ENCODE assay signal across 8 mouse cellular contexts in the genomic region with DNA sequence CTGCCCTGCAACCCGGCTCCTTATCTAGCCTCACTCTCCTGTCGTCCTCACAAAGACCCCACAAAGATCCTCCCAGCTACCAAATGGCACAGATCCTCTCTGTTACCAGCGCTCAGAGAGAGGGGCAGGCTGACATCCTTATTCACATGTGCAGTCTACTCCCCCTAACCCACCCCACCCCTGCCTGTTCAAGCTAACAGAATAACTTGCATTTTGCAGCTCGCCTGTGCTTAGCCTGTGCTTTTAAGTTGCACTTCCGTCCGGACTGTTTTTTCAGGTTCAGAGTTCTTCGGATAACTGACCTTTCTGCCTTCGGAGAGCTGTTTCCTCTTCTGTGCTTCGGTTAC. TPM values are rescaled to one million over a fixed set of nuclear protein-coding genes. Genes with fewer than 3 reads are reported as not detected.
A peak's percentile ranks its signal among the peaks of the same experiment; 100 is the strongest.
DNase-seq lines count a peak whose midpoint lies in the region; ATAC-seq lines count a peak whose summit lies in the region.

No protein-coding gene starts in this region.

- H3K4me2 ChIP-seq in kidney, embryonic 14.5 days (replicated peaks; ENCODE audit: low read depth, low read length), result peak overlapping the region; percentile 79
- H3K4me2 ChIP-seq in embryonic facial prominence, embryonic 12.5 days (replicated peaks), result peak overlapping the region; percentile 67
- peak overlapping the region; percentile 87 for H3K4me2 ChIP-seq in hindbrain, embryonic 16.5 days (ENCODE audit: low read length)
- peak overlapping the region; percentile 67 for H3K4me2 ChIP-seq in midbrain, embryonic 14.5 days (ENCODE audit: low read length)

- 0 out of 2 replicates have a peak, but pooled peaks cover 12% of the 10 kb centered on the region for H3K4me1 ChIP-seq in kidney, embryonic 14.5 days (ENCODE audit: control insufficient read depth, insufficient read depth, low read length)
- H3K4me1 ChIP-seq in embryonic facial prominence, embryonic 12.5 days, result no peaks in the 10 kb centered on the region
- H3K4me1 ChIP-seq in hindbrain, embryonic 16.5 days (ENCODE audit: control insufficient read depth, insufficient read depth, low read depth, low read length), result peaks cover 7% of the 10 kb centered on the region
- H3K4me1 ChIP-seq in midbrain, embryonic 14.5 days (ENCODE audit: control insufficient read depth, insufficient read depth, low read length), result no peaks in the 10 kb centered on the region

- no peak for ATAC-seq in kidney, embryonic 14.5 days (ENCODE audit: low FRiP score, low TSS enrichment)
- ATAC-seq in embryonic facial prominence, embryonic 12.5 days (ENCODE audit: insufficient number of reproducible peaks, insufficient read depth, low FRiP score, low TSS enrichment), result peak; percentile 68; the same call in 1 of the 2 replicates
- no peak for ATAC-seq in hindbrain, embryonic 16.5 days
- ATAC-seq in midbrain, embryonic 14.5 days (ENCODE audit: low FRiP score, low TSS enrichment), result no peak
- no peak for ATAC-seq in inflammation-experienced regulatory T-cells, adult 6 months

- H3K9me3 ChIP-seq in kidney, embryonic 14.5 days (ENCODE audit: control insufficient read depth, low read length), result no peaks in the 10 kb centered on the region
- no peaks in the 10 kb centered on the region for H3K9me3 ChIP-seq in embryonic facial prominence, embryonic 12.5 days
- no peaks in the 10 kb centered on the region for H3K9me3 ChIP-seq in hindbrain, embryonic 16.5 days (ENCODE audit: control insufficient read depth, low read length)
- no peaks in the 10 kb centered on the region for H3K9me3 ChIP-seq in midbrain, embryonic 14.5 days (ENCODE audit: control insufficient read depth, low read length)

- H3K27ac ChIP-seq in kidney, embryonic 14.5 days (ENCODE audit: low read depth, low read length), result no peak overlapping the region
- H3K27ac ChIP-seq in embryonic facial prominence, embryonic 12.5 days, result no peak overlapping the region
- no peak overlapping the region for H3K27ac ChIP-seq in hindbrain, embryonic 16.5 days (ENCODE audit: low read depth, low read length)
- H3K27ac ChIP-seq in midbrain, embryonic 14.5 days (replicated peaks; ENCODE audit: low read depth, low read length), result no peak overlapping the region

- under 1% methylated on average over 9 of the region's 9 CpGs for WGBS in kidney, embryonic 14.5 days
- WGBS in embryonic facial prominence, embryonic 12.5 days, result 1% methylated on average over 9 of the region's 9 CpGs
- WGBS in hindbrain, embryonic 16.5 days, result 1% methylated on average over 9 of the region's 9 CpGs
- WGBS in midbrain, embryonic 14.5 days, result under 1% methylated on average over 9 of the region's 9 CpGs

- peak overlapping the region; percentile 32; the same call in 1 of the 2 replicates for H3K9ac ChIP-seq in kidney, embryonic 14.5 days (ENCODE audit: low read depth, low read length)
- 0 out of 2 replicates have a peak overlapping the region, but pooled peaks have one; percentile 25 for H3K9ac ChIP-seq in embryonic facial prominence, embryonic 12.5 days
- peak overlapping the region; percentile 62 for H3K9ac ChIP-seq in hindbrain, embryonic 16.5 days (ENCODE audit: low read depth, low read length)
- peak overlapping the region; percentile 24; the same call in 1 of the 2 replicates for H3K9ac ChIP-seq in midbrain, embryonic 14.5 days (replicated peaks; ENCODE audit: low read length)

- H3K36me3 ChIP-seq in kidney, embryonic 14.5 days (ENCODE audit: control insufficient read depth, insufficient read depth, low read length), result no peaks in the 10 kb centered on the region
- H3K36me3 ChIP-seq in embryonic facial prominence, embryonic 12.5 days, result no peaks in the 10 kb centered on the region
- H3K36me3 ChIP-seq in hindbrain, embryonic 16.5 days (ENCODE audit: control insufficient read depth, insufficient read depth, low read length), result no peaks in the 10 kb centered on the region
- no peaks in the 10 kb centered on the region for H3K36me3 ChIP-seq in midbrain, embryonic 14.5 days (ENCODE audit: control insufficient read depth, insufficient read depth, low read length)

- no peak for DNase-seq in kidney, postnatal 4 days
- no peak for DNase-seq in midbrain, embryonic 14.5 days
- DNase-seq in thymus, postnatal 25 days, result no peak
- DNase-seq in left cerebral cortex, adult 9 months (ENCODE audit: low spot score in 2 of 2), result no peak

- H3K27me3 ChIP-seq in kidney, embryonic 14.5 days (ENCODE audit: control insufficient read depth, insufficient read depth, low read length), result no peaks in the 10 kb centered on the region
- H3K27me3 ChIP-seq in embryonic facial prominence, embryonic 12.5 days, result no peaks in the 10 kb centered on the region
- no peaks in the 10 kb centered on the region for H3K27me3 ChIP-seq in hindbrain, embryonic 16.5 days (replicated peaks; ENCODE audit: control insufficient read depth, insufficient read depth, low read length)
- no peaks in the 10 kb centered on the region for H3K27me3 ChIP-seq in midbrain, embryonic 14.5 days (ENCODE audit: control insufficient read depth, insufficient read depth, low read length)

- H3K4me3 ChIP-seq in kidney, embryonic 14.5 days (ENCODE audit: low read length), result peak overlapping the region; percentile 44
- H3K4me3 ChIP-seq in embryonic facial prominence, embryonic 12.5 days, result peak overlapping the region; percentile 38
- H3K4me3 ChIP-seq in hindbrain, embryonic 16.5 days (ENCODE audit: low read length), result peak overlapping the region; percentile 47
- peak overlapping the region; percentile 42 for H3K4me3 ChIP-seq in midbrain, embryonic 14.5 days (replicated peaks; ENCODE audit: low read depth, low read length)

RNA-seq across cellular contexts. Expression of gene Ccdc158, which starts 0.5 kb away (rescaled TPM):
- polyA plus RNA-seq in kidney, embryonic 14.5 days (2014; fragmentation: Nextera tagmentation; extraction: Ambion mirVana), result 0.64 and 1.1 TPM in 2 replicates
- 1.1 and 1.3 TPM in 2 replicates for polyA plus RNA-seq in embryonic facial prominence, embryonic 12.5 days (2016; fragmentation: Nextera tagmentation; extraction: Ambion mirVana)
- polyA plus RNA-seq in hindbrain, embryonic 16.5 days (2015; fragmentation: Nextera tagmentation; extraction: Ambion mirVana), result 0.50 and 0.51 TPM in 2 replicates
- polyA plus RNA-seq in midbrain, embryonic 14.5 days (2014; fragmentation: Nextera tagmentation; extraction: Ambion mirVana), result 0.24 and 0.43 TPM in 2 replicates
- polyA plus RNA-seq in inflammation-experienced regulatory T-cells, adult 6 months (2017; shearing (Covaris generic)), result not detected

RNA-seq across cellular contexts. Expression of gene Shroom3, which starts 7.7 kb away (rescaled TPM):
- 10.3 and 16.0 TPM in 2 replicates for polyA plus RNA-seq in kidney, embryonic 14.5 days (2014; fragmentation: Nextera tagmentation; extraction: Ambion mirVana)
- 5.2 and 6.6 TPM in 2 replicates for polyA plus RNA-seq in embryonic facial prominence, embryonic 12.5 days (2016; fragmentation: Nextera tagmentation; extraction: Ambion mirVana)
- polyA plus RNA-seq in hindbrain, embryonic 16.5 days (2015; fragmentation: Nextera tagmentation; extraction: Ambion mirVana), result 1.4 and 1.6 TPM in 2 replicates
- polyA plus RNA-seq in midbrain, embryonic 14.5 days (2014; fragmentation: Nextera tagmentation; extraction: Ambion mirVana), result 1.4 and 1.5 TPM in 2 replicates
- under 1 TPM in 1 of 3 experiments, not detected in 2; 0.05 TPM for polyA plus RNA-seq in inflammation-experienced regulatory T-cells, adult 6 months (2017; shearing (Covaris generic))
